Mouse (Mus musculus): ENCODE measurements at regions not wholly inside any gene's neighbourhood (a gene's known extent, or its start where the extent isn't known, plus 50 kb on each side); places are given as distances from the start of the nearest gene placed in this dataset.

DNA sequence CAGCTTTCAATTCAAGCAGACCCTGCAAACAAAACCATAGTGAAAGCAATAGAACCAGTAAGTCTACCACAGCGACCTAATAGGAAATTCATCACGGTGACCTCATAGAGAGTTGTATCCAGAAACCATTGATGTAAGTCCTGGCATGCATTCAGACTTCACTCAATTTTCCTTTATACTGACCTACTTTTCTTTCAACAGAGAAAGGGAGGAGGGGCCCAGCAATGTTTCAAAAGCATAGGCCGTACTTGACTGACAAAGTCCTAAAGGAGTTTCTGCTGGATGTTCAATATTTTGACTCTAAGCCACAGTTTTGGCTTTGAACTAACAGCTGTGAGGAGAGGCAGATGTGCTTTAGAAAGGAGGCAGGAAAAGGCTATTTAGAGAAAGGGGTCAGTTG is 88.4 kb downstream of the AI593442 start:
- H3K4me1 ChIP-seq (ENCODE audit: control insufficient read depth, insufficient read depth, low read length), result no peaks in the 10 kb centered on the region
- no peak overlapping the region for H3K4me2 ChIP-seq (ENCODE audit: low read length)
- no peak overlapping the region for H3K9ac ChIP-seq (ENCODE audit: low read depth, low read length)
- no peaks in the 10 kb centered on the region for H3K27me3 ChIP-seq (ENCODE audit: control insufficient read depth, insufficient read depth, low read depth, low read length)
- no peaks in the 10 kb centered on the region for H3K36me3 ChIP-seq (ENCODE audit: control insufficient read depth, insufficient read depth, low read length)
- H3K9me3 ChIP-seq (replicated peaks; ENCODE audit: control insufficient read depth, low read length, poor library complexity, severe bottlenecking), result no peaks in the 10 kb centered on the region
- no peak overlapping the region for H3K27ac ChIP-seq (ENCODE audit: low read length)
- ATAC-seq, result no peak
- H3K4me3 ChIP-seq (ENCODE audit: low read depth, low read length), result no peak overlapping the region
- WGBS, result 49% methylated on average over 3 of the region's 3 CpGs

- H3K4me2 ChIP-seq (ENCODE audit: low read length), result peak overlapping the region; percentile 23; the same call in 1 of the 2 replicates
- 32% methylated on average over 4 of the region's 4 CpGs for WGBS
Measured at GRCm38 (mm10) chr9:52574066-52574465, 105.5 kb downstream of the AI593442 start.

DNA sequence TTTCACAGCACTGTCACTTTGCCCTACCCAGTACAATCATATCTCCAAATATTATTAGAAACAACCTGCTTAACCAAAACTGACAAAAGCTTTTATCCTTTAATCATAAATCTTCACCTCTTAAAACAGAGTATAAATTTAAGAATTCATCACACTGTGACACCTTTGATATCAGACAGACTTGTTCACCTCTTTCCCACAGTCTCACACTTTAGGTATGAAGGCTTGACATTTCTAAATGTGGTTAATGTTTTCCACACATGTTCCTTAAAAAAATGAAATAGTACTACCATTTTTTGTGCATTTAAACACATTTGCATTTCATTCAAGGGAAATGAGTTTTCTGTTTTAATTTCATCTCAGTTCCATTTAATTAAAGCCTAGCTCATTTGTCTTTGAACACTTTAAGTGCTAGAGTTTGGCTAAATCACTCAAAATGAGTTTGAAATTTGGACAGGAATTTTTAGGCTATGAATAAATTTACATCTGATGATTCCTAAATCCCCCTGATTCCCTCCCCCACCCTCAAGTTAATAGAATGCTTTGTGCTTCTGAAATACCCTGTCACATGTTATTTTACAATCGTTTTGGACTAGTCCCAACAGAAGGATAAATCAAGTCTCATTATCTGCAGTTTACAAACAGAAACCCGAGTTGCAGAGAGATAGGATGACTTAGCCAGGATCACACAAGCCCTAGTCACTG is 127.9 kb downstream of the AI593442 start:
- no peaks in the 10 kb centered on the region for H3K27me3 ChIP-seq (ENCODE audit: control insufficient read depth, insufficient read depth, low read depth, low read length)
- H3K4me2 ChIP-seq (ENCODE audit: low read length), result no peak overlapping the region
- H3K4me3 ChIP-seq (ENCODE audit: low read depth, low read length), result no peak overlapping the region
- ATAC-seq, result no peak
- H3K36me3 ChIP-seq (ENCODE audit: control insufficient read depth, insufficient read depth, low read length), result no peaks in the 10 kb centered on the region
- no peak overlapping the region for H3K27ac ChIP-seq (ENCODE audit: low read length)
- no peak overlapping the region for H3K9ac ChIP-seq (ENCODE audit: low read depth, low read length)
- no peaks in the 10 kb centered on the region for H3K4me1 ChIP-seq (ENCODE audit: control insufficient read depth, insufficient read depth, low read length)
- no peaks in the 10 kb centered on the region for H3K9me3 ChIP-seq (replicated peaks; ENCODE audit: control insufficient read depth, low read length, poor library complexity, severe bottlenecking)
- WGBS, result 41% methylated on average over 2 of the region's 2 CpGs

More at GRCm38 (mm10) chr9:52574066-52574465, 105.5 kb downstream of the AI593442 start:
- Histone ChIP-seq H3K27ac (ENCODE audit: low read length) (peak overlapping the region; percentile 73), H3K36me3 (ENCODE audit: control insufficient read depth, insufficient read depth, low read length) (no peaks in the 10 kb centered on the region), H3K4me3 (ENCODE audit: low read depth, low read length) (no peak overlapping the region), H3K27me3 (ENCODE audit: control insufficient read depth, insufficient read depth, low read depth, low read length) (no peaks in the 10 kb centered on the region), H3K4me1 (ENCODE audit: control insufficient read depth, insufficient read depth, low read length) (peaks cover 7% of the 10 kb centered on the region), H3K9ac (ENCODE audit: low read depth, low read length) (peak overlapping the region; percentile 25; the same call in 1 of the 2 replicates), H3K9me3 (replicated peaks; ENCODE audit: control insufficient read depth, low read length, poor library complexity, severe bottlenecking) (no peaks in the 10 kb centered on the region)
- ATAC-seq, result no peak

GRCm38 (mm10) chr9:52546071-52546470 is 133.5 kb downstream of the AI593442 start:
- Histone ChIP-seq H3K9me3 (replicated peaks; ENCODE audit: control insufficient read depth, low read length, poor library complexity, severe bottlenecking) (no peaks in the 10 kb centered on the region), H3K36me3 (ENCODE audit: control insufficient read depth, insufficient read depth, low read length) (no peaks in the 10 kb centered on the region), H3K27ac (ENCODE audit: low read length) (no peak overlapping the region), H3K4me3 (ENCODE audit: low read depth, low read length) (no peak overlapping the region), H3K27me3 (ENCODE audit: control insufficient read depth, insufficient read depth, low read depth, low read length) (no peaks in the 10 kb centered on the region), H3K4me1 (ENCODE audit: control insufficient read depth, insufficient read depth, low read length) (no peaks in the 10 kb centered on the region), H3K4me2 (ENCODE audit: low read length) (no peak overlapping the region), H3K9ac (ENCODE audit: low read depth, low read length) (no peak overlapping the region)
- WGBS, result 88% methylated on average over 2 of the region's 2 CpGs
- ATAC-seq, result no peak

GRCm38 (mm10) chr9:52539086-52539485 is 140.5 kb downstream of the AI593442 start:
- no peak overlapping the region for H3K4me2 ChIP-seq (ENCODE audit: low read length)
- H3K4me3 ChIP-seq (ENCODE audit: low read depth, low read length), result no peak overlapping the region
- no peaks in the 10 kb centered on the region for H3K9me3 ChIP-seq (replicated peaks; ENCODE audit: control insufficient read depth, low read length, poor library complexity, severe bottlenecking)
- H3K27ac ChIP-seq (ENCODE audit: low read length), result no peak overlapping the region
- no peaks in the 10 kb centered on the region for H3K27me3 ChIP-seq (ENCODE audit: control insufficient read depth, insufficient read depth, low read depth, low read length)
- H3K4me1 ChIP-seq (ENCODE audit: control insufficient read depth, insufficient read depth, low read length), result no peaks in the 10 kb centered on the region
- H3K36me3 ChIP-seq (ENCODE audit: control insufficient read depth, insufficient read depth, low read length), result no peaks in the 10 kb centered on the region
- H3K9ac ChIP-seq (ENCODE audit: low read depth, low read length), result no peak overlapping the region
- WGBS, result 84% methylated on average over 3 of the region's 3 CpGs
- ATAC-seq, result no peak

GRCm38 (mm10) chr9:52529444-52529915 is 150.1 kb downstream of the AI593442 start:
- Histone ChIP-seq H3K36me3 (ENCODE audit: control insufficient read depth, insufficient read depth, low read length) (no peaks in the 10 kb centered on the region), H3K27ac (ENCODE audit: low read length) (no peak overlapping the region), H3K9me3 (replicated peaks; ENCODE audit: control insufficient read depth, low read length, poor library complexity, severe bottlenecking) (no peaks in the 10 kb centered on the region), H3K4me2 (ENCODE audit: low read length) (no peak overlapping the region), H3K4me1 (ENCODE audit: control insufficient read depth, insufficient read depth, low read length) (no peaks in the 10 kb centered on the region), H3K4me3 (ENCODE audit: low read depth, low read length) (no peak overlapping the region), H3K9ac (ENCODE audit: low read depth, low read length) (no peak overlapping the region), H3K27me3 (ENCODE audit: control insufficient read depth, insufficient read depth, low read depth, low read length) (no peaks in the 10 kb centered on the region)
- ATAC-seq, result no peak
- 94% methylated on average over 6 of the region's 6 CpGs for WGBS

GRCm38 (mm10) chr9:52500487-52500886 is 179.1 kb downstream of the AI593442 start:
- 65% methylated on average over 3 of the region's 3 CpGs for WGBS

DNA sequence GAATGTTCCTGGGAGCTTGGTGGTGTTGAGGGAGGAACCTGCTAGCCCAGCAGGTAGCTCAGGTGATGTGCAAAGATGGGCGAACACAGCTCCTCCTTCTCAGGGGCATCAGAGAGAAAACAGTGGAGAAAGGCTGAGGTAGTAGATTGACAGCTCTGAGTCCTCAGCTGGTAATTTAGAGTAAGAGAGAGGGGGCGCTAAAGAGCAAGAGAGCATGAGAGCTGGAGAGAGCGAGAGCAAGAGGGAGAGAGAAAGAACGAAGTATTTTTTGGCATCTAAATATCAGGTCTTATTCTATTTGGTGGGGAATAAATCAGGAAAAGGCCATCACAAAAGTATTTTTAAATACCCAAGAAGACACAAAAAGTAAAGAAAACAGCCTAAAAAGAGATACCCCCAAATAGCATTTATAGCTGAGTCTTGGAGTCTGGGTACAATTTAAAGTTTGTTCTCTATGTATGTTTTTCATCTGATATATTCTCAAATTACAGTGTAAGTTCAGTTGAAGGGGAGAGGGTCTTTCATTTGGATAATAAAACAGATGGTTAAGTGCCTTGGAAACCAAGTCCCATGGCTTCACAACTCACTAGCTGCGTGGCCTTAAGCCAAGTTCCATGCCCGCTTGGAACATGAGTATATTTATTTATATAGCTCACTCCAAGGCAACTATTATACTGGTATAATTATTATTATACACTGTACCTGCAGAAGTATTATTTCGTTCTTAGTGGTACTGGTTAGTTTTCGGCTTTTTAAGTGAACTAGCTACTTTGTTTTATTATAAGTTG is 183.9 kb downstream of the AI593442 start:
- ATAC-seq, result no peak
- H3K4me1 ChIP-seq (ENCODE audit: control insufficient read depth, insufficient read depth, low read length), result peaks cover 9% of the 10 kb centered on the region; the same call in 1 of the 2 replicates
- no peaks in the 10 kb centered on the region for H3K27me3 ChIP-seq (ENCODE audit: control insufficient read depth, insufficient read depth, low read depth, low read length)
- H3K9me3 ChIP-seq (replicated peaks; ENCODE audit: control insufficient read depth, low read length, poor library complexity, severe bottlenecking), result no peaks in the 10 kb centered on the region
- no peaks in the 10 kb centered on the region for H3K36me3 ChIP-seq (ENCODE audit: control insufficient read depth, insufficient read depth, low read length)
- WGBS, result 54% methylated on average over 8 of the region's 8 CpGs
- no peak overlapping the region for H3K9ac ChIP-seq (ENCODE audit: low read depth, low read length)
- no peak overlapping the region for H3K4me3 ChIP-seq (ENCODE audit: low read depth, low read length)
- H3K4me2 ChIP-seq (ENCODE audit: low read length), result no peak overlapping the region
- no peak overlapping the region for H3K27ac ChIP-seq (ENCODE audit: low read length)

More at GRCm38 (mm10) chr9:52500487-52500886, 179.1 kb downstream of the AI593442 start:
- no peak overlapping the region for H3K9ac ChIP-seq (ENCODE audit: low read depth, low read length)
- H3K36me3 ChIP-seq (ENCODE audit: control insufficient read depth, insufficient read depth, low read length), result no peaks in the 10 kb centered on the region
- no peak overlapping the region for H3K27ac ChIP-seq (ENCODE audit: low read length)
- peaks cover 4% of the 10 kb centered on the region; the same call in 1 of the 2 replicates for H3K9me3 ChIP-seq (replicated peaks; ENCODE audit: control insufficient read depth, low read length, poor library complexity, severe bottlenecking)
- ATAC-seq, result no peak
- no peak overlapping the region for H3K4me2 ChIP-seq (ENCODE audit: low read length)
- H3K27me3 ChIP-seq (ENCODE audit: control insufficient read depth, insufficient read depth, low read depth, low read length), result no peaks in the 10 kb centered on the region
- no peaks in the 10 kb centered on the region; the same call in 1 of the 2 replicates for H3K4me1 ChIP-seq (ENCODE audit: control insufficient read depth, insufficient read depth, low read length)
- H3K4me3 ChIP-seq (ENCODE audit: low read depth, low read length), result no peak overlapping the region
